Mouse (Mus musculus): ENCODE measurements around the gene Pts. TPM values are rescaled to one million over a fixed set of nuclear protein-coding genes. Genes with fewer than 3 reads are reported as not detected.
A peak's percentile ranks its signal among the peaks of the same experiment; 100 is the strongest.

Gene Pts
- polyA plus RNA-seq, 1 experiment from 2014 or later: 91.6 TPM

GRCm38 (mm10) chr9:50521562-50521961 is 7.0 kb downstream of the Pts start:
- no peak for ATAC-seq (replicated peaks; ENCODE audit: extremely low read depth, insufficient read depth, low FRiP score)

GRCm38 (mm10) chr9:50520748-50521147 is 7.8 kb downstream of the Pts start:
- no peak overlapping the region for H3K27ac ChIP-seq (ENCODE audit: low read length)
- no peak for ATAC-seq (replicated peaks; ENCODE audit: extremely low read depth, insufficient read depth, low FRiP score)
- H3K9me3 ChIP-seq (replicated peaks; ENCODE audit: control insufficient read depth, low read length): no peaks in the 10 kb centered on the region
- H3K4me2 ChIP-seq (ENCODE audit: low read depth, low read length): no peak overlapping the region
- H3K27me3 ChIP-seq (ENCODE audit: control insufficient read depth, insufficient read depth, low read length): no peaks in the 10 kb centered on the region
- H3K4me1 ChIP-seq (ENCODE audit: control insufficient read depth, insufficient read depth, low read length): no peaks in the 10 kb centered on the region
- H3K4me3 ChIP-seq (ENCODE audit: low read length): no peak overlapping the region
- 68% methylated on average over 6 of the region's 6 CpGs for WGBS
- H3K36me3 ChIP-seq (ENCODE audit: control insufficient read depth, insufficient read depth): peaks cover 7% of the 10 kb centered on the region
- no peak overlapping the region for H3K9ac ChIP-seq (ENCODE audit: low read length)

More at GRCm38 (mm10) chr9:50521562-50521961, 7.0 kb downstream of the Pts start:
- Histone ChIP-seq H3K4me2 (ENCODE audit: low read depth, low read length) (no peak overlapping the region), H3K4me3 (ENCODE audit: low read length) (no peak overlapping the region), H3K36me3 (ENCODE audit: control insufficient read depth, insufficient read depth) (peaks cover 7% of the 10 kb centered on the region), H3K9ac (ENCODE audit: low read length) (no peak overlapping the region), H3K27ac (ENCODE audit: low read length) (no peak overlapping the region), H3K9me3 (replicated peaks; ENCODE audit: control insufficient read depth, low read length) (no peaks in the 10 kb centered on the region), H3K4me1 (ENCODE audit: control insufficient read depth, insufficient read depth, low read length) (no peaks in the 10 kb centered on the region), H3K27me3 (ENCODE audit: control insufficient read depth, insufficient read depth, low read length) (no peaks in the 10 kb centered on the region)
- WGBS: 40% methylated on average over 2 of the region's 2 CpGs

GRCm38 (mm10) chr9:50518781-50519180 is 9.7 kb downstream of the Pts start:
- 17% methylated on average over 2 of the region's 2 CpGs for WGBS
- H3K27me3 ChIP-seq (ENCODE audit: control insufficient read depth, insufficient read depth, low read length): no peaks in the 10 kb centered on the region

GRCm38 (mm10) chr9:50515462-50515861 is 13.1 kb downstream of the Pts start:
- Histone ChIP-seq H3K27me3 (ENCODE audit: control insufficient read depth, insufficient read depth, low read length) (no peaks in the 10 kb centered on the region), H3K36me3 (ENCODE audit: control insufficient read depth, insufficient read depth) (no peaks in the 10 kb centered on the region), H3K4me3 (ENCODE audit: low read length) (no peak overlapping the region), H3K27ac (ENCODE audit: low read length) (no peak overlapping the region), H3K4me1 (ENCODE audit: control insufficient read depth, insufficient read depth, low read length) (no peaks in the 10 kb centered on the region), H3K9ac (ENCODE audit: low read length) (no peak overlapping the region), H3K9me3 (replicated peaks; ENCODE audit: control insufficient read depth, low read length) (no peaks in the 10 kb centered on the region), H3K4me2 (ENCODE audit: low read depth, low read length) (no peak overlapping the region)
- ATAC-seq (replicated peaks; ENCODE audit: extremely low read depth, insufficient read depth, low FRiP score): no peak
- 54% methylated on average over 5 of the region's 5 CpGs for WGBS

More at GRCm38 (mm10) chr9:50518781-50519180, 9.7 kb downstream of the Pts start:
- Histone ChIP-seq H3K4me1 (ENCODE audit: control insufficient read depth, insufficient read depth, low read length) (no peaks in the 10 kb centered on the region), H3K4me3 (ENCODE audit: low read length) (no peak overlapping the region), H3K27ac (ENCODE audit: low read length) (no peak overlapping the region), H3K9me3 (replicated peaks; ENCODE audit: control insufficient read depth, low read length) (no peaks in the 10 kb centered on the region), H3K36me3 (ENCODE audit: control insufficient read depth, insufficient read depth) (peaks cover 5% of the 10 kb centered on the region), H3K4me2 (ENCODE audit: low read depth, low read length) (no peak overlapping the region), H3K9ac (ENCODE audit: low read length) (no peak overlapping the region)
- ATAC-seq (replicated peaks; ENCODE audit: extremely low read depth, insufficient read depth, low FRiP score): no peak

- 0 out of 2 replicates have a peak, but pooled peaks have one; percentile 23 for ATAC-seq (replicated peaks; ENCODE audit: extremely low read depth, insufficient read depth, low FRiP score)
- Histone ChIP-seq H3K9ac (ENCODE audit: low read length) (no peak overlapping the region), H3K4me3 (ENCODE audit: low read length) (no peak overlapping the region), H3K9me3 (replicated peaks; ENCODE audit: control insufficient read depth, low read length) (no peaks in the 10 kb centered on the region), H3K27ac (ENCODE audit: low read length) (no peak overlapping the region), H3K4me2 (ENCODE audit: low read depth, low read length) (no peak overlapping the region), H3K36me3 (ENCODE audit: control insufficient read depth, insufficient read depth) (no peaks in the 10 kb centered on the region), H3K27me3 (ENCODE audit: control insufficient read depth, insufficient read depth, low read length) (no peaks in the 10 kb centered on the region), H3K4me1 (ENCODE audit: control insufficient read depth, insufficient read depth, low read length) (no peaks in the 10 kb centered on the region; the same call in 1 of the 2 replicates)
- 41% methylated on average over 7 of the region's 7 CpGs for WGBS
These were observed 21.0 kb downstream of the Pts start for GRCm38 (mm10) chr9:50507570-50507969.

- no peak for ATAC-seq (replicated peaks; ENCODE audit: extremely low read depth, insufficient read depth, low FRiP score)
- Histone ChIP-seq H3K36me3 (ENCODE audit: control insufficient read depth, insufficient read depth) (no peaks in the 10 kb centered on the region), H3K27ac (ENCODE audit: low read length) (no peak overlapping the region), H3K27me3 (ENCODE audit: control insufficient read depth, insufficient read depth, low read length) (no peaks in the 10 kb centered on the region), H3K4me3 (ENCODE audit: low read length) (no peak overlapping the region), H3K4me2 (ENCODE audit: low read depth, low read length) (no peak overlapping the region), H3K9me3 (replicated peaks; ENCODE audit: control insufficient read depth, low read length) (no peaks in the 10 kb centered on the region), H3K9ac (ENCODE audit: low read length) (no peak overlapping the region), H3K4me1 (ENCODE audit: control insufficient read depth, insufficient read depth, low read length) (no peaks in the 10 kb centered on the region; the same call in 1 of the 2 replicates)
- 44% methylated on average over 6 of the region's 6 CpGs for WGBS
These were observed 23.1 kb downstream of the Pts start for GRCm38 (mm10) chr9:50505405-50505804.

GRCm38 (mm10) chr9:50502949-50503348 is 25.6 kb downstream of the Pts start:
- Histone ChIP-seq H3K4me1 (ENCODE audit: control insufficient read depth, insufficient read depth, low read length) (no peaks in the 10 kb centered on the region; the same call in 1 of the 2 replicates), H3K27ac (ENCODE audit: low read length) (no peak overlapping the region), H3K4me2 (ENCODE audit: low read depth, low read length) (no peak overlapping the region), H3K9me3 (replicated peaks; ENCODE audit: control insufficient read depth, low read length) (no peaks in the 10 kb centered on the region), H3K27me3 (ENCODE audit: control insufficient read depth, insufficient read depth, low read length) (no peaks in the 10 kb centered on the region), H3K4me3 (ENCODE audit: low read length) (no peak overlapping the region), H3K36me3 (ENCODE audit: control insufficient read depth, insufficient read depth) (no peaks in the 10 kb centered on the region), H3K9ac (ENCODE audit: low read length) (no peak overlapping the region)
- 86% methylated on average over 3 of the region's 3 CpGs for WGBS
- no peak for ATAC-seq (replicated peaks; ENCODE audit: extremely low read depth, insufficient read depth, low FRiP score)

GRCm38 (mm10) chr9:50500974-50501501 is 27.5 kb downstream of the Pts start:
- Histone ChIP-seq H3K4me1 (ENCODE audit: control insufficient read depth, insufficient read depth, low read length) (peaks cover 7% of the 10 kb centered on the region), H3K27ac (ENCODE audit: low read length) (peak overlapping the region; percentile 48), H3K4me3 (ENCODE audit: low read length) (peak overlapping the region; percentile 53), H3K4me2 (ENCODE audit: low read depth, low read length) (peak overlapping the region; percentile 74), H3K36me3 (ENCODE audit: control insufficient read depth, insufficient read depth) (no peaks in the 10 kb centered on the region), H3K9me3 (replicated peaks; ENCODE audit: control insufficient read depth, low read length) (no peaks in the 10 kb centered on the region), H3K9ac (ENCODE audit: low read length) (peak overlapping the region; percentile 63), H3K27me3 (ENCODE audit: control insufficient read depth, insufficient read depth, low read length) (no peaks in the 10 kb centered on the region)
- WGBS: 17% methylated on average over 14 of the region's 14 CpGs
- ATAC-seq (replicated peaks; ENCODE audit: extremely low read depth, insufficient read depth, low FRiP score): peak; percentile 83

GRCm38 (mm10) chr9:50500467-50500973 is 28.0 kb downstream of the Pts start:
- peaks cover 10% of the 10 kb centered on the region for H3K4me1 ChIP-seq (ENCODE audit: control insufficient read depth, insufficient read depth, low read length)
- no peak for ATAC-seq (replicated peaks; ENCODE audit: extremely low read depth, insufficient read depth, low FRiP score)
- H3K4me3 ChIP-seq (ENCODE audit: low read length): peak overlapping the region; percentile 53
- H3K27me3 ChIP-seq (ENCODE audit: control insufficient read depth, insufficient read depth, low read length): no peaks in the 10 kb centered on the region
- H3K9ac ChIP-seq (ENCODE audit: low read length): peak overlapping the region; percentile 63
- 63% methylated on average over 15 of the region's 15 CpGs for WGBS
- no peaks in the 10 kb centered on the region for H3K9me3 ChIP-seq (replicated peaks; ENCODE audit: control insufficient read depth, low read length)
- peak overlapping the region; percentile 74 for H3K4me2 ChIP-seq (ENCODE audit: low read depth, low read length)
- no peak overlapping the region for H3K27ac ChIP-seq (ENCODE audit: low read length)
- no peaks in the 10 kb centered on the region for H3K36me3 ChIP-seq (ENCODE audit: control insufficient read depth, insufficient read depth)
